Mouse (Mus musculus): ENCODE measurements around the gene Olfr1509. TPM values are rescaled to one million over a fixed set of nuclear protein-coding genes. Genes with fewer than 3 reads are reported as not detected.

Olfr1509 gene
- not detected for polyA plus RNA-seq (2015; fragmentation: Illumina TruSeq; extraction: RNeasy Lipid Tissue Mini Kit (QIAGEN cat#74804); ENCODE audit: insufficient read depth, low replicate concordance)

GRCm38 (mm10) chr14:52442690-52443089 is at the start of gene Olfr1509:
Gene Olfr1509 (plus strand): TSS chr14:52442990.

GRCm38 (mm10) chr14:52397279-52397678 is 45.5 kb upstream of the Olfr1509 start, which contains the start of gene Olfr1511:
Gene Olfr1511 (minus strand): TSS chr14:52397379.

GRCm38 (mm10) chr14:52414273-52414672 is 28.5 kb upstream of the Olfr1509 start, which contains the start of gene Olfr1510:
Gene Olfr1510 (minus strand): TSS chr14:52414373.

GRCm38 (mm10) chr14:52467395-52467794 is 24.6 kb downstream of the Olfr1509 start, which contains the start of gene Olfr1508:
Gene Olfr1508 (minus strand): TSS chr14:52467495.

GRCm38 (mm10) chr14:52495516-52495915 is 52.7 kb downstream of the Olfr1509 start, which contains the start of gene Olfr1507:
Gene Olfr1507 (minus strand): TSS chr14:52495749.

Other genes with a start within 250 kb of the Olfr1509 start
- gene Supt16, start 245.6 kb upstream of the Olfr1509 start, polyA plus RNA-seq (2015; fragmentation: Illumina TruSeq; extraction: RNeasy Lipid Tissue Mini Kit (QIAGEN cat#74804); ENCODE audit: insufficient read depth, low replicate concordance) = 85.9 TPM
- gene Chd8, start 185.2 kb upstream of the Olfr1509 start, polyA plus RNA-seq (2015; fragmentation: Illumina TruSeq; extraction: RNeasy Lipid Tissue Mini Kit (QIAGEN cat#74804); ENCODE audit: insufficient read depth, low replicate concordance) = 138 TPM
- gene Tox4, start 163.8 kb upstream of the Olfr1509 start, polyA plus RNA-seq (2015; fragmentation: Illumina TruSeq; extraction: RNeasy Lipid Tissue Mini Kit (QIAGEN cat#74804); ENCODE audit: insufficient read depth, low replicate concordance) = 54.8 TPM
- 21.4 TPM for gene Rab2b, start 163.4 kb upstream of the Olfr1509 start, polyA plus RNA-seq (2015; fragmentation: Illumina TruSeq; extraction: RNeasy Lipid Tissue Mini Kit (QIAGEN cat#74804); ENCODE audit: insufficient read depth, low replicate concordance)
- gene Mettl3, start 137.9 kb upstream of the Olfr1509 start, polyA plus RNA-seq (2015; fragmentation: Illumina TruSeq; extraction: RNeasy Lipid Tissue Mini Kit (QIAGEN cat#74804); ENCODE audit: insufficient read depth, low replicate concordance) = 104 TPM
- 5.9 TPM for gene Sall2, start 114.2 kb upstream of the Olfr1509 start, polyA plus RNA-seq (2015; fragmentation: Illumina TruSeq; extraction: RNeasy Lipid Tissue Mini Kit (QIAGEN cat#74804); ENCODE audit: insufficient read depth, low replicate concordance)
- gene Olfr1513, start 86.6 kb upstream of the Olfr1509 start, polyA plus RNA-seq (2015; fragmentation: Illumina TruSeq; extraction: RNeasy Lipid Tissue Mini Kit (QIAGEN cat#74804); ENCODE audit: insufficient read depth, low replicate concordance) = not detected
- not detected for gene Olfr1512, start 63.8 kb upstream of the Olfr1509 start, polyA plus RNA-seq (2015; fragmentation: Illumina TruSeq; extraction: RNeasy Lipid Tissue Mini Kit (QIAGEN cat#74804); ENCODE audit: insufficient read depth, low replicate concordance)
- not detected for gene Olfr1511, start 45.6 kb upstream of the Olfr1509 start, polyA plus RNA-seq (2015; fragmentation: Illumina TruSeq; extraction: RNeasy Lipid Tissue Mini Kit (QIAGEN cat#74804); ENCODE audit: insufficient read depth, low replicate concordance)
- not detected for gene Olfr1510, start 28.6 kb upstream of the Olfr1509 start, polyA plus RNA-seq (2015; fragmentation: Illumina TruSeq; extraction: RNeasy Lipid Tissue Mini Kit (QIAGEN cat#74804); ENCODE audit: insufficient read depth, low replicate concordance)
- gene Olfr1508, start 24.5 kb downstream of the Olfr1509 start, polyA plus RNA-seq (2015; fragmentation: Illumina TruSeq; extraction: RNeasy Lipid Tissue Mini Kit (QIAGEN cat#74804); ENCODE audit: insufficient read depth, low replicate concordance) = not detected
- not detected for gene Olfr1507, start 52.8 kb downstream of the Olfr1509 start, polyA plus RNA-seq (2015; fragmentation: Illumina TruSeq; extraction: RNeasy Lipid Tissue Mini Kit (QIAGEN cat#74804); ENCODE audit: insufficient read depth, low replicate concordance)